Mouse (Mus musculus): Measurements from ENCODE around the gene St6galnac3.

DNA sequence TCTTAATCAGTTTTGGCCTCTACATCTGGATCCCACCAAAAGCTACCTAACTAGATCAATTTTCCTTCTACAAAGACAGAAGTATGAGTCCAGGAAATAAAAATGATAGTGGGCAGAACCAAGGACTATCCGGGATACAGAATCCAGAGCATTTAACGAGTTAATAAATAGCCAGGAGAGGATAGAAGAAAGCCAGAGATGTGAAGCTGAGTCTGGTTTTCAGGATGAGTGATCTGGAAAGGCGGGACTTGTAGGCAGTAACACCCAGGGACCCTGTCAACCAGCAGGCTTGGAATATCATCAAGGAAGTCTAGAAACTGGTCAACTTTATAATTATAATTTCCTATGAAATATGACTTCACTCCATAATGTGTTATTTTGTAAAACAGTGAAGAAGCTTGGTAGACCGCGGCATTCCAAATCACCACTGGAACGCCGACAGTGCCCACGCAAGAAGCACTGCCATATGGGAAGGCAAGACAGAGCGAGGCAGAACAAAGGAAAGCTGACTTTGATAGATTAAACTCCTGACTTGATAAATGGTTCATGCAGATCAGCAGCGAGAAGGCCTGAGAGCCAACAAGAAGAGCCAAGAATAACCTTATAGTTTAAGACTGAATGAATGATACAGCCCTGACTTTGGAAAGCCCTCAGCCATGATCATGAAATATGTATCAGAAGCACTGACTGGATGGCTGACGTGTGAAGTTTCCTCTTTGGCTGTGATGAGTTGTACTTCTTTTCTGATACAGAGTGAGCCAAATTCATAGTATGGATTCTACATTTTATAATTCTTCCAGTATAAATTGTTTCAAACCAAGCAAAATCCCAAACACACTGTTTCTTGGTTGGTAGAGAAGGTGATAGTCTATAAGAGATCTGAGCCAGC is 252.1 kb downstream of the St6galnac3 start:
- TF ChIP-seq CTCF (IDR thresholded peaks at IDR 0.05) = no peak
- TF ChIP-seq POLR2A (IDR thresholded peaks at IDR 0.05; ENCODE audit: insufficient read depth, low read depth, low read length) = no peak
- no peak for TF ChIP-seq EP300 (IDR thresholded peaks at IDR 0.05; ENCODE audit: insufficient read depth, low read depth, low read length)
